Mouse (Mus musculus): ENCODE measurements around the gene Itln1.

- no peak for TF ChIP-seq MYOG (IDR thresholded peaks at IDR 0.05; ENCODE audit: control insufficient read depth in 1 of 3, insufficient read depth in 1 of 3, insufficient read length in 2 of 3, low read depth in 2 of 3)
- TF ChIP-seq POLR2AphosphoS2 (IDR thresholded peaks at IDR 0.05; ENCODE audit: insufficient read length, low read depth): no peak
- TF ChIP-seq POLR2A (IDR thresholded peaks at IDR 0.05; ENCODE audit: insufficient read length, low read depth): no peak
- no peak for TF ChIP-seq E2F4 (IDR thresholded peaks at IDR 0.05; ENCODE audit: insufficient read depth)
- TF ChIP-seq CEBPB (IDR thresholded peaks at IDR 0.05; ENCODE audit: insufficient read depth, poor library complexity, severe bottlenecking): no peak
- TF ChIP-seq REST (IDR thresholded peaks at IDR 0.05; ENCODE audit: insufficient read depth, insufficient read length): no peak
- no peak for TF ChIP-seq MAX (IDR thresholded peaks at IDR 0.05; ENCODE audit: low read depth)
These were observed 31.7 kb upstream of the Itln1 start for GRCm38 (mm10) chr1:171566777-171567176.

Measured in myocyte (in vitro differentiated cells).